Mouse (Mus musculus) megakaryocyte-erythroid progenitor cell, adult 5 weeks (primary cell): ENCODE data around the gene Usb1. TPM values are rescaled to one million over a fixed set of nuclear protein-coding genes. Genes with fewer than 3 reads are reported as not detected.

Experiments used
- polyA plus RNA-seq: library from polyadenylated mRNA; stranded (reverse); fragments of >175 nt; gene quantifications from 2 replicates; pipeline ENCODE4 v1.2.3, GENCODE M21; 2012

The Usb1 gene
- 17.2 and 19.6 TPM in 2 replicates for polyA plus RNA-seq

GRCm38 (mm10) chr8:95331720-95332436 lies at the start of gene Usb1, which contains the start of gene Zfp319:
Usb1 (plus strand) TSS chr8:95332284.
Zfp319 (minus strand) TSS chr8:95331950.

GRCm38 (mm10) chr8:95306431-95306830 lies 25.7 kb upstream of the Usb1 start, which contains the start of gene Cngb1:
Cngb1 (minus strand) TSS chr8:95306585.

GRCm38 (mm10) chr8:95310342-95310970 lies 21.6 kb upstream of the Usb1 start, which contains the start of gene Tepp:
Tepp (plus strand) TSS chr8:95310566.

GRCm38 (mm10) chr8:95352151-95352870 lies 20.2 kb downstream of the Usb1 start, which contains the start of gene Mmp15:
Mmp15 (plus strand) TSS chr8:95352268.

Other genes starting within 250 kb of the Usb1 start
- 3.2 and 4.7 TPM in 2 replicates for gene Kifc3, start 129.5 kb upstream of the Usb1 start, polyA plus RNA-seq
- gene Cngb1, start 25.7 kb upstream of the Usb1 start, polyA plus RNA-seq: 13.5 and 19.8 TPM in 2 replicates
- gene Tepp, start 21.7 kb upstream of the Usb1 start, polyA plus RNA-seq: not detected in 2 replicates
- gene Zfp319, start 334 bp upstream of the Usb1 start, polyA plus RNA-seq: 11.6 and 14.2 TPM in 2 replicates
- 0.60 and 1.8 TPM in 2 replicates for gene Mmp15, start 20.0 kb downstream of the Usb1 start, polyA plus RNA-seq
- gene Cfap20, start 102.6 kb downstream of the Usb1 start, polyA plus RNA-seq: 27.1 and 27.2 TPM in 2 replicates
- 13.8 and 15.6 TPM in 2 replicates for gene Csnk2a2, start 157.8 kb downstream of the Usb1 start, polyA plus RNA-seq
- gene Ccdc113, start 201.8 kb downstream of the Usb1 start, polyA plus RNA-seq: not detected in 2 replicates
- gene Prss54, start 244.1 kb downstream of the Usb1 start, polyA plus RNA-seq: not detected in 2 replicates